Mouse (Mus musculus): Measurements from ENCODE around the gene Nmur1. TPM values are rescaled to one million over a fixed set of nuclear protein-coding genes. Genes with fewer than 3 reads are reported as not detected.
A peak's percentile ranks its signal among the peaks of the same experiment; 100 is the strongest.
"Not testable (repeated sequence)": the region's sequence is repeated elsewhere in the genome, so short reads cannot be mapped to it uniquely, and the experiment has no call there.

Gene Nmur1
- polyA plus RNA-seq, 1 experiment from 2014 or later, result not detected

GRCm38 (mm10) chr1:86342371-86342770 is 83.7 kb downstream of the Nmur1 start:
- ATAC-seq (ENCODE audit: low FRiP score), result no peak
- Histone ChIP-seq H3K27ac (ENCODE audit: low read depth, low read length) (no peak overlapping the region), H3K9ac (ENCODE audit: low read length) (no peak overlapping the region), H3K36me3 (ENCODE audit: control insufficient read depth, insufficient read depth, low read length) (no peaks in the 10 kb centered on the region), H3K4me3 (ENCODE audit: low read depth, low read length) (no peak overlapping the region), H3K27me3 (ENCODE audit: control insufficient read depth, insufficient read depth, low read length) (no peaks in the 10 kb centered on the region), H3K9me3 (ENCODE audit: control insufficient read depth, low read length) (no peaks in the 10 kb centered on the region), H3K4me1 (ENCODE audit: control insufficient read depth, insufficient read depth, low read length) (no peaks in the 10 kb centered on the region), H3K4me2 (no peak overlapping the region)
- WGBS, result 96% methylated on average over 2 of the region's 2 CpGs
- no peak for DNase-seq (ENCODE audit: low spot score, missing footprints)

- H3K27ac ChIP-seq (ENCODE audit: low read depth, low read length); ATAC-seq (ENCODE audit: low FRiP score); H3K4me2 ChIP-seq; H3K27me3 ChIP-seq (ENCODE audit: control insufficient read depth, insufficient read depth, low read length); H3K4me3 ChIP-seq (ENCODE audit: low read depth, low read length); H3K9me3 ChIP-seq (ENCODE audit: control insufficient read depth, low read length); H3K36me3 ChIP-seq (ENCODE audit: control insufficient read depth, insufficient read depth, low read length); H3K4me1 ChIP-seq (ENCODE audit: control insufficient read depth, insufficient read depth, low read length); H3K9ac ChIP-seq (ENCODE audit: low read length): not testable (repeated sequence)
- peak; percentile 12 for DNase-seq (ENCODE audit: low spot score, missing footprints)
- WGBS, result 84% methylated on average over 2 of the region's 2 CpGs
Measured at GRCm38 (mm10) chr1:86341096-86341495, 84.9 kb downstream of the Nmur1 start.

GRCm38 (mm10) chr1:86339156-86339812 is 86.7 kb downstream of the Nmur1 start:
- DNase-seq (ENCODE audit: low spot score, missing footprints) (peak; percentile 98), ATAC-seq (ENCODE audit: low FRiP score) (peak; percentile 68)
- Histone ChIP-seq H3K36me3 (ENCODE audit: control insufficient read depth, insufficient read depth, low read length) (no peaks in the 10 kb centered on the region), H3K27ac (ENCODE audit: low read depth, low read length) (no peak overlapping the region), H3K9me3 (ENCODE audit: control insufficient read depth, low read length) (no peaks in the 10 kb centered on the region), H3K4me2 (no peak overlapping the region), H3K27me3 (ENCODE audit: control insufficient read depth, insufficient read depth, low read length) (no peaks in the 10 kb centered on the region), H3K4me1 (ENCODE audit: control insufficient read depth, insufficient read depth, low read length) (no peaks in the 10 kb centered on the region), H3K9ac (ENCODE audit: low read length) (no peak overlapping the region), H3K4me3 (ENCODE audit: low read depth, low read length) (no peak overlapping the region)
- 28% methylated on average over 4 of the region's 4 CpGs for WGBS

GRCm38 (mm10) chr1:86336330-86336729 is 89.7 kb downstream of the Nmur1 start:
- H3K9ac ChIP-seq (ENCODE audit: low read length), result no peak overlapping the region
- 61% methylated on average over 2 of the region's 2 CpGs for WGBS
- H3K4me2 ChIP-seq, result no peak overlapping the region
- ATAC-seq (ENCODE audit: low FRiP score) (no peak), DNase-seq (ENCODE audit: low spot score, missing footprints) (peak; percentile 76)
- no peaks in the 10 kb centered on the region for H3K4me1 ChIP-seq (ENCODE audit: control insufficient read depth, insufficient read depth, low read length)
- H3K4me3 ChIP-seq (ENCODE audit: low read depth, low read length), result no peak overlapping the region
- no peak overlapping the region for H3K27ac ChIP-seq (ENCODE audit: low read depth, low read length)
- H3K9me3 ChIP-seq (ENCODE audit: control insufficient read depth, low read length), result no peaks in the 10 kb centered on the region
- H3K27me3 ChIP-seq (ENCODE audit: control insufficient read depth, insufficient read depth, low read length), result no peaks in the 10 kb centered on the region
- H3K36me3 ChIP-seq (ENCODE audit: control insufficient read depth, insufficient read depth, low read length), result no peaks in the 10 kb centered on the region

Small RNA genes lying within 50 kb of the gene (microRNA-seq; reads per million reads assigned to microRNA genes)
- gene mmu-mir-3535, result 34.1 reads per million, percentile 42 among the genes with 10 or more reads in this experiment

Other genes with a start within 250 kb of the Nmur1 start
- 2.0 and 2.5 TPM in 2 replicates for gene B3gnt7, start 123.4 kb downstream of the Nmur1 start, polyA plus RNA-seq (2014; fragmentation: Nextera tagmentation; extraction: Ambion mirVana)
- 339 and 375 TPM in 2 replicates for gene Ncl, start 66.8 kb downstream of the Nmur1 start, polyA plus RNA-seq (2014; fragmentation: Nextera tagmentation; extraction: Ambion mirVana)
- gene Tex44, start 101 bp upstream of the Nmur1 start, polyA plus RNA-seq (2014; fragmentation: Nextera tagmentation; extraction: Ambion mirVana), result not detected in 2 replicates
- 3,090 and 3,352 TPM in 2 replicates for gene Ptma, start 100.5 kb upstream of the Nmur1 start, polyA plus RNA-seq (2014; fragmentation: Nextera tagmentation; extraction: Ambion mirVana)
- gene Pde6d, start 156.4 kb upstream of the Nmur1 start, polyA plus RNA-seq (2014; fragmentation: Nextera tagmentation; extraction: Ambion mirVana), result 94.3 and 98.3 TPM in 2 replicates
- 54.1 and 54.8 TPM in 2 replicates for gene Cops7b, start 156.7 kb upstream of the Nmur1 start, polyA plus RNA-seq (2014; fragmentation: Nextera tagmentation; extraction: Ambion mirVana)
- gene Nppc, start 244.3 kb upstream of the Nmur1 start, polyA plus RNA-seq (2014; fragmentation: Nextera tagmentation; extraction: Ambion mirVana), result 0.86 and 0.99 TPM in 2 replicates